Mouse (Mus musculus) frontal cortex, postnatal 10 days (tissue): ENCODE measurements around the gene Fli1.

Experiments used
- DNase-seq, 2 experiments: peaks; one replicate each; pipeline ENCODE4 v3.0.0; 2022; ENCODE audit warnings: low spot score in 2 of 2, mixed read lengths in 1 of 2

The Fli1 gene

GRCm38 (mm10) chr9:32468313-32468712, 74.3 kb downstream of the Fli1 start:
- no peak for DNase-seq

- DNase-seq: no peak
Observed at GRCm38 (mm10) chr9:32467443-32467842, 75.2 kb downstream of the Fli1 start.

GRCm38 (mm10) chr9:32466861-32467260, 75.8 kb downstream of the Fli1 start:
- no peak for DNase-seq

GRCm38 (mm10) chr9:32456707-32457106, 86.0 kb downstream of the Fli1 start:
- no peak for DNase-seq

GRCm38 (mm10) chr9:32450161-32450560, 92.5 kb downstream of the Fli1 start:
- no peak for DNase-seq

- no peak for DNase-seq
Observed at GRCm38 (mm10) chr9:32448766-32449165, 93.9 kb downstream of the Fli1 start.

- DNase-seq: no peak
Observed at GRCm38 (mm10) chr9:32445789-32446188, 96.9 kb downstream of the Fli1 start.

- no peak for DNase-seq
Observed at GRCm38 (mm10) chr9:32444453-32445201, 98.0 kb downstream of the Fli1 start.

GRCm38 (mm10) chr9:32443817-32444216, 98.8 kb downstream of the Fli1 start:
- DNase-seq: no peak

GRCm38 (mm10) chr9:32443115-32443514, 99.5 kb downstream of the Fli1 start:
- DNase-seq: no peak

- no peak for DNase-seq
Observed at GRCm38 (mm10) chr9:32434241-32435213, 108.1 kb downstream of the Fli1 start.

- DNase-seq: no peak
Observed at GRCm38 (mm10) chr9:32431061-32431460, 111.6 kb downstream of the Fli1 start.

- no peak for DNase-seq
Observed at GRCm38 (mm10) chr9:32425321-32425720, 117.3 kb downstream of the Fli1 start.

GRCm38 (mm10) chr9:32420711-32421110, 122.0 kb downstream of the Fli1 start:
- no peak for DNase-seq

GRCm38 (mm10) chr9:32417466-32418116, 125.1 kb downstream of the Fli1 start:
- no peak for DNase-seq

- DNase-seq: no peak
Observed at GRCm38 (mm10) chr9:32415952-32416351, 126.7 kb downstream of the Fli1 start.

GRCm38 (mm10) chr9:32414956-32415355, 127.7 kb downstream of the Fli1 start:
- DNase-seq: no peak

- DNase-seq: no peak
Observed at GRCm38 (mm10) chr9:32412836-32413580, 129.7 kb downstream of the Fli1 start.

- DNase-seq: no peak
Observed at GRCm38 (mm10) chr9:32411507-32411906, 131.2 kb downstream of the Fli1 start.

- DNase-seq: no peak
Observed at GRCm38 (mm10) chr9:32410671-32411070, 132.0 kb downstream of the Fli1 start.
